Mouse (Mus musculus): ENCODE results near the gene Stra6l.

Stra6l gene

GRCm38 (mm10) chr4:45848109-45848824 lies at the start of gene Stra6l:
Gene Stra6l, plus strand, starts transcription at chr4:45848664.
- no peak for DNase-seq

DNA sequence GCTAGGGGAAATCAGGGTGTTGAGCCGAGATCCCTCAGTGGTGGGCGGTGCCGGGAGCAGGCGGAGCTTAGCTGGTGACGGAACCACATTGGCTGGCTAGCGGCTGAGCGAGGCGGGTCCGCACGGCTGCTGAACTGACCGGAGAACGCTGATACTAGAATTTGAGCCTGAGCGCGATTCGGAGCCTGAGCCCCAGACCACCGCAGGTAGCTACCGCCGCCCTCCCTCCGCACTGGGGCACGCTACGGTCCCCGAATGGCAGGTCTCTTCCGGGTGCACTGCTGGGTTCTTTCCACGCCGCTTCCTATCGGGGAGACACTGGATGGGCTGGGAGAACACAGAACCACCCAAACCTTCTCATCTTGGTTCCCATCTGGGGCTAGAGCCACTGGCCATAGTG lies 49.5 kb upstream of the Stra6l start, which contains the start of gene Aldh1b1:
Gene Aldh1b1 (plus strand): TSS at position 59 of the 400 bp plus-strand sequence.
- DNase-seq = peak; percentile 77 to 87

DNA sequence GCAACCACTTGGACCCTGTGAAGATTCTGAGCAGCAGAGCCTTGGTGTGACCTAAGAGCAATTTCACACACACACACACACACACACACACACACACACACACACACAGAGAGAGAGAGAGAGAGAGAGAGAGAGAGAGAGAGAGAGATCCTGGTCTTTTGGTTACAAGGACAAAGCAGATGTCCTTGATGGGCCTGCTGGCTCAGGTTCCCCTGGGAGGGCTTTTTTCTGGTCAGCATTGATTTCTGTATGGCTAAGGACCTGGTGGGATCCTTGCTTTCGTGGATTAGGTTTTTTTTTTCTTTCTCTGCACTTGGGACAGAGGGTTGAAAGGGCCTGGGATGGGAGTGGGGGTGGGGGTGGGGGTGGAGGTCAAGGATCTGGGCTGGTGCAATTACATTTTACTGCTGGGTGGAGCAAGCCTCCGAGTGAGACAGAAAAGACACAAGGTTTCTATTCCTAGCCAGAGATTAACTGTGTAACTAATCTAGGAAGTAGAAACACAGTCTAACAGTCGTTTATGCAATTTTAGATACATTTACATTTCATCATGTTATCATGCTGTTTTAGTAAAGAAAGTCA lies 48.4 kb upstream of the Stra6l start:
- DNase-seq = no peak

DNA sequence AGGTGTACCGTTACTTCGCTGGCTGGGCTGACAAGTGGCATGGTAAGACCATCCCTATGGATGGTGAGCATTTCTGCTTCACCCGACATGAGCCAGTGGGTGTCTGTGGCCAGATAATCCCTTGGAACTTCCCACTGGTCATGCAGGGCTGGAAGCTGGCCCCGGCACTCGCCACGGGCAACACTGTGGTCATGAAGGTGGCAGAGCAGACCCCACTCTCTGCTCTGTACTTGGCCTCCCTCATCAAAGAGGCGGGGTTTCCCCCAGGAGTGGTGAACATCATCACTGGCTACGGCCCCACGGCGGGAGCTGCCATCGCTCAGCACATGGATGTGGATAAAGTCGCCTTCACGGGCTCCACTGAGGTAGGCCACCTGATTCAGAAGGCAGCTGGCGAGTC lies 45.6 kb upstream of the Stra6l start:
- DNase-seq = no peak

DNA sequence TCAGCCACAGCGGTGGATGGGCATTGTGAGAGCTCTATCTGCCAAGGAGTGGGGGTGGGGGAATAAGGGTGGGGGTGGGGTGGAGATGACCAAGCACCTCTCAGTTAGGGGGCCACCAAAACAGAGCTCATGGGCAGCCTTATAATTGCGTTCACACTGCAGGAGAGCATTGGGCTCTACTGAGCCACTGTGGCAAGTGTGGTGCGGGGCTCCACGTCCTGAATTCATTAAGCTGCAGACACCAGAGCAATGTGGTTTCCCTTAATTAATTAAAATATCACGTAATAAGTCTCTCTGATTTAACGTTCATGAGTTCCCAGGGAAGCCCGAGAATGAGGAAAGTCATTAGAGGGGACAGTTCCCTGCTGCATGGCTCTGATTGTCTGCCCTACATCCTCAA lies 40.4 kb upstream of the Stra6l start:
- no peak for DNase-seq

DNA sequence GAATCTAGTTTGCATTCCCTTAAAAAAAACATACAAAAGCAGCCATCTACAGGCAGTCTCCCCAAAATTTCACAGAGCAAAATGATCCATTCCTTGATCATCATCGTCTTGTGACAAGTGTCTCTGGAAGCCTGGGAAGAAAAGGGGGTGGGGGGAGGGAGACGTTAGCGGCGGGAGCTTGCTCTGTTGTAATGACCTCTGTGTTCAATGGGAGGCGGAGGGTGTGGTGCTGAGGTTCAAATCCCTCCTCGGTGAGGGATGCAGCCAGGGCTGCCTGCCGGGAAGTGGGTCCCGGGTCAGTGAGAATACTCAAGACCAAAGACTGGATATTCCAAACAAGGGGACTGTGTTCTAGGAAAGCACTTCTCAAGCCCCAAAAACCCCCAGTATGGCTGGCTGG lies 37.2 kb upstream of the Stra6l start:
- DNase-seq = no peak

- peak; percentile 80 to 83 for DNase-seq
These were observed 32.9 kb upstream of the Stra6l start for GRCm38 (mm10) chr4:45815542-45815941.

GRCm38 (mm10) chr4:45818814-45819207 lies 29.7 kb upstream of the Stra6l start:
- no peak for DNase-seq

DNA sequence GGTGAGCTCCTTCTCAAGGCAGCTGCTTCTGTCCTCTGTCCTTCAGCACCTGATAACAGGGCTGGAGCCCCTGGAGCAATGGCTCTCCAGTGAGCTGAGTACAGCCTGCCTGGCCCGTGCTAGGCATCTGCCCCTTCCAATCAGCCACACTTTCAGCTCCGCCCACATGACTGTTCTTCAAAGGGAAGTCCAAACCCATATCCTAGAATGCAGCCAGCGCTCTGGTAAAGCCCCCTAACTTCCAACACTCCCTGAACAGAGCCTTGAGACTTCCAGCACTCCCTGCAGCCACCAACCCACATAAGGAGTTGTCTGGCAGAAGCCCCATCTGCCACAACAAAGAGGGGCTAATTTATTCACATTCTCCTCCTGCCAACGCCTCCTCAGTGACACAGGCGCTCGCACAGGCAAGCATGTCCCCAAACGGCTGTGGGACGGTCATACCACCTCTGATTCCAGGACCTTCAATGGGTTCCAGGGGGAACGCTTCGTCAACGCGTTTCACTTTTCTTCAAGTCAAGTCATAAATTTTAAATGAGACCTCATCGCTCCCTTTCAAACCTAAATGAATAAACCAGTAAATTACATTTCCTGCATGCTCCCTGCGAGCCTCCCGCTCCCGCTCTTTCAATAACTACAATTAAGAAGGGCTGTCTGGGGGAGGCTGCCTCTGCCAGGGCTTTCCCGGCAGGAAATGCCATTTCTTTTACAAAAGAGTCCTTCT lies 29.1 kb upstream of the Stra6l start:
- peak; percentile 62 to 76 for DNase-seq

GRCm38 (mm10) chr4:45820074-45820830 lies 28.2 kb upstream of the Stra6l start:
- peak; percentile 88 to 89 for DNase-seq

GRCm38 (mm10) chr4:45821995-45822394 lies 26.5 kb upstream of the Stra6l start:
- DNase-seq = no peak

DNA sequence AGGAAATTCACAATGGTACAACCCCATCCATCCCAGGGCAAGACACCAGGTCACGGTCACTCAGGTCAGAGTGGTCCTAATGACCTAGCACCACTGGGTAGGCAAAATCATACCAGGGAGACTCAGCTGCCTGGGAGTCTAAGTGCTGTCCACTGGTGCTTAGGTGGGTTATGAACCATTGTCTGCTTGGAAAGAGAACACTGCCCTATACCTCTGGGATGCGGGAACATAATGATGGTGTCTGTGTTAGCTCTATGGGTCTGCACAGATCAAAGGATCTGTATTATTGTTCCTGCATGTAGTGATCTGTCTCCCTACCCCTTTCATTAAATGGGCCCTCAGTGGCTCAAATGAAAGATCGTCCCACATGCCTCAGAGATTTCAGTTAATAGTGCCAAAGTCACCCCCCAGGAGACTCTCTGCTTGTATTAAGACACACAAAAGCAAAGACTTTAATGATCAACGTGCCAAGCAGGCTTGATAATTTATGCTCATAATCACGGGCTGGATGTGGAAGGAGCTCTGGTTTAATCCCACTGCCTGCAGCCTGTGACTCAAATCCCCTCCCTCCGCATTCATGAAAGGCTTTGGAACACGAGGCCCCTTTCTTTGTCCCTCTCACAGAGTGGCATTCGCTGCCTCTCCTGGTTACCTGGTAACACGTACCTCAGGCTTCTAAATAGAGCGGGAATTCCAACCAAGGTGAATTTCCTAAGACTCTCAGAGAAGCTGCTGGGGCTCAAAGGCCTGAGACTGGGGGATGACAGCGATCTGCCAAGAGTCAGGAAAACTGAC lies 25.5 kb upstream of the Stra6l start:
- DNase-seq = no peak

GRCm38 (mm10) chr4:45824049-45824760 lies 24.3 kb upstream of the Stra6l start:
- DNase-seq = peak; percentile 72 to 74

DNA sequence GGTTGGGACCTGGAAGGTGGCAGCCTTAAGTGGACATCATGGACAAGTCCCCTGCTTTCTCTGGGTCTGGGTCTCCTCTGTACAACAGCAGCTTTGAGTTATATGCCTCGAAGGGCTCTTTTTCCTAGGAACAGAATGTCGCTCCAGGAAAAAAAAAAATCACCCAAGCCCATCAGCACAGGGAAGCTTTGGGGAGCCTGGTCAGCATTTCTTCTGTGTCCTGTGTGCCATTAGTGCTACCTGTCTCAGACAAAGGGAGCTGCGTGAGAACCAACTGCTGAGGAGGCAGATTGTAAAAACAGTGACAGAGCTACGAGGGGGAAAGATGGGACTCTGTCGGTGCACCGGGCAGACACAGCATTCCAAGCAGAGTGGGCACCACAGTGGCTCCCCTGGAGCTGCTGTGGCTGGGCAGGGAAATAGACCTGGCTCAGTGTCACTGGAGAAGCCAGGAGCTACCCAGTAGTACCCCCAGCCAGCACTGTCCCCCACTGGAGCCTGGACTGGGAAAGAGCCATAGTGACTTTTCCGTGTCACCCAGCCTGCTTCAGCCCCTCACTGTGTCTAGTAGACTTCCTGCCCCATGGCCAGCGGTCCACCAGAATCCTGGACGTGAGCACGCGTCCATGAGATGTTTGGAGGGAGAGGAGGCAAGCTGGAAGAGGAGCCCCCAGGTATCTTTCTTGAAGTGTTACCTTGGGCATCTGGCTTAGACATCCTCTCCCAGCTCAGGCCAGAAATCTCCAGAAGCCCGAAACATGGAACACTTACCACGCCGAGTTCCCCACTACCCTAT lies 23.5 kb upstream of the Stra6l start:
- DNase-seq = peak; percentile 39 to 49

- DNase-seq = peak; percentile 78 to 88
These were observed 22.0 kb upstream of the Stra6l start, which contains the start of gene Igfbpl1 for GRCm38 (mm10) chr4:45826275-45827040. Gene Igfbpl1, minus strand, starts transcription at chr4:45826923.

DNA sequence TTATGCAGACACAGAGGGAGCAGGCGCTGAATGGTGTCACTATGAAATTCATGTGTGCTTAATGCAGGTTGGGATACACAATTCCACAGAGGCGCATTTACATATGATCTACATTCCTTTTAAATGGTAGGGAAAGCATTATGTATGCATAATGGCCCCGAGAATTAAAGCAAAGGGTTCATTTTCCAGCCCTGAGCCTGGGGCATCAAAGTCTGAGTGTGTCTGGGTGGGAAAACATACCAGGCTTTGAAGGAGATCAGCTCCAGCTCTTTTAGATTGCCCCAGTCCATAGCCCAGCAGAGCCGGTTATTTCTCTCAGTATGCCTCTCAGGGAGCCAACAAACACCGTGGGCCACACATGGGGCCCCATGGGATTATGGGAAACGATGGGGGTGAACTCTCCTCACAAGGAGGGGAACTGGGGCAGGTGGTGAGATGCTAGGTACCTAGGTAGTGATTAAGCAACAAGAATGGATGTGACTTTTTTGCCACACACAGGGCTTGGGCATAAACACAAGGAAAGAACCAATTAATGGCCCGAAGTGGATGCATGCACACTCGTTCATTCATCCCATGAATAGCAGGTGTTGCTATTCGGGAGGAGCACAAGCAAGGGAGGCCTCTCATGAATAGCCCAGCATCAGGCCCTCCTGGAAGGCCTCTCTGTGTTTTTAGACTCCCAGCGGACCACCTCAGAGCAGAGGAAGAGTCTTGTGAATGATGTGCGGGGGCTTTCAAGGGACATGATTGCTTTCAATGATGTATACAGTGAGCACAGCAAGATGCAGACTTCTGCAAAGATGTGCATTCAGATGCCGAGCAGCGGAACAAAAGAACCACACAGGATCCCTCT lies 18.3 kb upstream of the Stra6l start:
- no peak for DNase-seq

DNA sequence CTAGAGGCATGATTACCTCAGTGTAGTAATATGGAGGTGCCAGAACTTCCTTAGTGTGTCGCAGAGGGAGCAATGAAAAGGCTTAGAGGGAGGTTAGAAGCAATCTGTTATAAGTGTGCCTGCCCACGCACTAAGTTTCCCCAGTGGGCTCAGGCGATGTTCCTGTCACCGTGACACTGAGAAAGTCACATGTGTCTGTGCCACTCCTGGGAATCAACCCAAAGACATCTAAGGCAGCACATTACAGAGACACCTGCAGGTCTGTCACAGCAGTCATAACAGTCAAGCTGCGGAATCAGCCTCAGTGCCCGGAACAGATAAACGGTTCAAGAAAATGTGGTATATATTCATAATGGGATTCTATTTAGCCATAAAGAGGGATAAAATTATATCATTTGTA lies 16.5 kb upstream of the Stra6l start:
- DNase-seq = no peak

DNA sequence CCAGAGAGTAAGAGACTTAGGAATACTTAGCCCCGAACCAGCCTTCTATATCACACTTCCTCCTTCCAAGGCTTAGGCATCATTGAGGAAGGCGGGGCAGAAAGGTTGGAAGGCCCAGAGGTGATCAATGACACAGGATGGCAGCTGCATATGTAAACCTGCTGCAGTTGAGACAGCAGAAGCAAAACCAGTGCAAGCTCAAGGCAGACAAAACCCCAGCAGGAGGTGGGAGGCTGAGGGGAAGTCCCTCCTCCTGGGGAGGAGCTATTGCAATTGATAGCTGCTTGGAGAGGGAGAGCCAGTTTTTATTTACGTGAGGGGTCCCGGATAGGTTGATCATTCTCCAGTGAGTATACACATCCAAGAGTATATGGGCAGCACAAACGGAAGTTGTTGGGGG lies 15.0 kb upstream of the Stra6l start:
- DNase-seq = no peak

GRCm38 (mm10) chr4:45844355-45844754 lies 4.1 kb upstream of the Stra6l start:
- peak; percentile 74 to 78 for DNase-seq

Measured in cerebellum, postnatal 10 days (tissue).